Mouse (Mus musculus) MEL (cell line): ENCODE data around the gene Ltbp3. TPM values are rescaled to one million over a fixed set of nuclear protein-coding genes. Genes with fewer than 3 reads are reported as not detected.

Experiments used
- DNase-seq: peaks from one replicate; pipeline ENCODE4 v3.0.0; 2011; ENCODE audit warnings: low read depth, low spot score
- H3K27ac ChIP-seq: 2 replicates; pipeline ENCODE4 v1.5.1; 2012; ENCODE audit warnings: low read depth, mild to moderate bottlenecking, control low read depth, low read length, moderate library complexity; ENCODE audit not compliant: control insufficient read depth
- H3K27me3 ChIP-seq, 2 experiments: fragments of 150-350 bp in 1 of 2; sonication (generic) in 1 of 2; 2 replicates each; pipeline ENCODE4 v1.6.1; 2012; ENCODE audit warnings: low read length in 2 of 2, mild to moderate bottlenecking in 2 of 2, improper control_type of control experiment in 1 of 2, moderate library complexity in 1 of 2; ENCODE audit not compliant: insufficient read depth in 2 of 2, control insufficient read depth in 1 of 2
- H3K36me3 ChIP-seq, 2 experiments: 2 replicates each; pipeline ENCODE4 v1.6.1; 2012 to 2014; ENCODE audit warnings: low read length in 2 of 2, improper control_type of control experiment in 1 of 2, inconsistent platforms in 1 of 2, mild to moderate bottlenecking in 1 of 2; ENCODE audit not compliant: insufficient read depth in 2 of 2, control insufficient read depth in 1 of 2
- H3K4me1 ChIP-seq, 2 experiments: fragments of 150-350 bp in 1 of 2; sonication (generic) in 1 of 2; 2 replicates each; pipeline ENCODE4 v1.6.1; 2012; ENCODE audit warnings: low read length in 2 of 2, improper control_type of control experiment in 1 of 2, mild to moderate bottlenecking in 1 of 2; ENCODE audit not compliant: insufficient read depth in 2 of 2, control insufficient read depth in 1 of 2
- H3K4me3 ChIP-seq, 2 experiments: fragments of 150-350 bp in 1 of 2; sonication (generic) in 1 of 2; 2 replicates each; pipeline ENCODE4 v1.5.1; 2012; ENCODE audit warnings: low read depth in 2 of 2, low read length in 2 of 2, mild to moderate bottlenecking in 2 of 2, moderate library complexity in 2 of 2, control low read depth in 1 of 2, improper control_type of control experiment in 1 of 2; ENCODE audit not compliant: control insufficient read depth in 1 of 2, insufficient read depth in 1 of 2
- H3K79me2 ChIP-seq: 2 replicates; pipeline ENCODE4 v1.6.1; 2012; ENCODE audit warnings: mild to moderate bottlenecking, low read length, moderate library complexity; ENCODE audit not compliant: control insufficient read depth, poor library complexity, insufficient read depth
- H3K9ac ChIP-seq: 2 replicates; pipeline ENCODE4 v1.6.1; 2012; ENCODE audit warnings: low read depth, mild to moderate bottlenecking, control low read depth, low read length, moderate library complexity; ENCODE audit not compliant: control insufficient read depth, poor library complexity, severe bottlenecking
- H3K9me3 ChIP-seq: fragments of 150-350 bp; sonication (generic); replicated peaks from 2 replicates; pipeline ENCODE4 v1.6.1; 2012; ENCODE audit warnings: mild to moderate bottlenecking, low read length, improper control_type of control experiment, moderate library complexity; ENCODE audit not compliant: insufficient read depth
- BHLHE40 ChIP-seq: IDR thresholded peaks from 2 replicates; pipeline ENCODE4 v1.6.1; 2012; ENCODE audit warnings: low read depth, mild to moderate bottlenecking, inconsistent platforms, low read length, improper control_type of control experiment, borderline replicate concordance
- CHD1 ChIP-seq: IDR thresholded peaks from 2 replicates; pipeline ENCODE4 v1.6.1; 2012; ENCODE audit warnings: low read depth, mild to moderate bottlenecking, inconsistent platforms, low read length, improper control_type of control experiment
- ELF1 ChIP-seq: IDR thresholded peaks from 2 replicates; pipeline ENCODE4 v1.6.1; 2014; ENCODE audit warnings: low read depth, mild to moderate bottlenecking, inconsistent platforms, low read length, improper control_type of control experiment, moderate library complexity
- EP300 ChIP-seq, 2 experiments: IDR thresholded peaks; 2 replicates each; pipeline ENCODE4 v1.6.1; 2011; ENCODE audit warnings: improper control_type of control experiment in 2 of 2, low read length in 2 of 2, low read depth in 1 of 2, mild to moderate bottlenecking in 1 of 2
- ETS1 ChIP-seq: IDR thresholded peaks from 2 replicates; pipeline ENCODE4 v1.6.1; 2012; ENCODE audit warnings: low read depth, mild to moderate bottlenecking, inconsistent platforms, low read length, improper control_type of control experiment, moderate library complexity
- GABPA ChIP-seq: IDR thresholded peaks from 2 replicates; pipeline ENCODE4 v1.6.1; 2012; ENCODE audit warnings: low read depth, mild to moderate bottlenecking, inconsistent platforms, low read length, improper control_type of control experiment, moderate library complexity
- GATA1 ChIP-seq: IDR thresholded peaks from 2 replicates; pipeline ENCODE4 v1.6.1; 2011; ENCODE audit warnings: low read depth, low read length, improper control_type of control experiment
- HCFC1 ChIP-seq: IDR thresholded peaks from 2 replicates; pipeline ENCODE4 v1.6.1; 2012; ENCODE audit warnings: low read depth, mild to moderate bottlenecking, inconsistent platforms, low read length, improper control_type of control experiment, moderate library complexity
- JUND ChIP-seq: IDR thresholded peaks from 2 replicates; pipeline ENCODE4 v1.6.1; 2011; ENCODE audit warnings: low read depth, mild to moderate bottlenecking, improper control_type of control experiment, low read length
- KAT2A ChIP-seq: conservative IDR thresholded peaks from 2 replicates; pipeline ENCODE4 v1.6.1; 2012; ENCODE audit warnings: low read depth, low read length, improper control_type of control experiment, inconsistent platforms
- MAFK ChIP-seq: IDR thresholded peaks from 2 replicates; pipeline ENCODE4 v1.6.1; 2011; ENCODE audit warnings: low read depth, mild to moderate bottlenecking, low read length, improper control_type of control experiment, borderline replicate concordance
- MAX ChIP-seq: IDR thresholded peaks from 2 replicates; pipeline ENCODE4 v1.6.1; 2011; ENCODE audit warnings: low read length, improper control_type of control experiment
- MAZ ChIP-seq: IDR thresholded peaks from 2 replicates; pipeline ENCODE4 v1.6.1; 2012; ENCODE audit warnings: low read depth, mild to moderate bottlenecking, inconsistent platforms, low read length, improper control_type of control experiment
- MEF2A ChIP-seq: IDR thresholded peaks from 2 replicates; pipeline ENCODE4 v1.6.1; 2014; ENCODE audit warnings: low read depth, mild to moderate bottlenecking, inconsistent platforms, low read length, improper control_type of control experiment; ENCODE audit not compliant: poor library complexity, insufficient replicate concordance, severe bottlenecking; ENCODE audit errors: extremely low read depth
- MXI1 ChIP-seq: IDR thresholded peaks from 2 replicates; pipeline ENCODE4 v1.6.1; 2011; ENCODE audit warnings: mild to moderate bottlenecking, low read depth, low read length, improper control_type of control experiment
- MYB ChIP-seq: IDR thresholded peaks from 2 replicates; pipeline ENCODE4 v1.6.1; 2011; ENCODE audit warnings: mild to moderate bottlenecking, low read depth, low read length, improper control_type of control experiment
- MYC ChIP-seq: IDR thresholded peaks from 2 replicates; pipeline ENCODE4 v1.6.1; 2011; ENCODE audit warnings: low read depth, mild to moderate bottlenecking, low read length, improper control_type of control experiment, moderate library complexity
- NRF1 ChIP-seq: IDR thresholded peaks from 2 replicates; pipeline ENCODE4 v1.6.1; 2014; ENCODE audit warnings: low read depth, mild to moderate bottlenecking, inconsistent platforms, low read length, improper control_type of control experiment, moderate library complexity; ENCODE audit not compliant: poor library complexity, insufficient read depth, severe bottlenecking
- POLR2A ChIP-seq, 2 experiments: IDR thresholded peaks; 2 replicates each; pipeline ENCODE4 v1.6.1; 2011 to 2012; ENCODE audit warnings: low read length in 2 of 2, mild to moderate bottlenecking in 2 of 2, control low read depth in 1 of 2, improper control_type of control experiment in 1 of 2, low read depth in 1 of 2, moderate library complexity in 1 of 2; ENCODE audit not compliant: control insufficient read depth in 1 of 2, insufficient read depth in 1 of 2, poor library complexity in 1 of 2
- RAD21 ChIP-seq: IDR thresholded peaks from 2 replicates; pipeline ENCODE4 v1.6.1; 2011; ENCODE audit warnings: mild to moderate bottlenecking, low read depth, low read length, improper control_type of control experiment
- RCOR1 ChIP-seq: IDR thresholded peaks from 2 replicates; pipeline ENCODE4 v1.6.1; 2012; ENCODE audit warnings: low read depth, mild to moderate bottlenecking, inconsistent platforms, low read length, improper control_type of control experiment
- SIN3A ChIP-seq: IDR thresholded peaks from 2 replicates; pipeline ENCODE4 v1.6.1; 2012; ENCODE audit warnings: low read length, improper control_type of control experiment, inconsistent platforms
- SMC3 ChIP-seq: IDR thresholded peaks from 2 replicates; pipeline ENCODE4 v1.6.1; 2011; ENCODE audit warnings: low read depth, low read length, improper control_type of control experiment
- TBP ChIP-seq: IDR thresholded peaks from 2 replicates; pipeline ENCODE4 v1.8.0; 2011; ENCODE audit warnings: low read depth, low read length, improper control_type of control experiment
- TCF12 ChIP-seq: IDR thresholded peaks from 2 replicates; pipeline ENCODE4 v1.6.1; 2014; ENCODE audit warnings: low read depth, mild to moderate bottlenecking, inconsistent platforms, low read length, improper control_type of control experiment, moderate library complexity
- USF2 ChIP-seq, 2 experiments: IDR thresholded peaks; 2 replicates each; pipeline ENCODE4 v1.6.1; 2011 to 2012; ENCODE audit warnings: improper control_type of control experiment in 2 of 2, low read length in 2 of 2, borderline replicate concordance in 1 of 2, inconsistent platforms in 1 of 2, low read depth in 1 of 2, mild to moderate bottlenecking in 1 of 2; ENCODE audit not compliant: insufficient read depth in 1 of 2
- ZKSCAN1 ChIP-seq: IDR thresholded peaks from 2 replicates; pipeline ENCODE4 v1.6.1; 2012; ENCODE audit warnings: low read depth, mild to moderate bottlenecking, inconsistent platforms, low read length, improper control_type of control experiment, moderate library complexity
- polyA plus RNA-seq, 2 experiments: library from polyadenylated mRNA; stranded (reverse) in 1 of 2; unstranded in 1 of 2; fragments of >175 nt in 1 of 2; fragments of >200 nt in 1 of 2; gene quantifications; 2 replicates each; pipeline versions ENCODE4 v1.2.1 to v1.2.4; 2012; ENCODE audit warnings: low replicate concordance in 2 of 2, low read depth in 1 of 2; ENCODE audit not compliant: insufficient read length in 2 of 2, insufficient read depth in 1 of 2, missing spikeins in 1 of 2
- total RNA-seq: library from RNA; depleted of rRNA; stranded (reverse); fragments of 300-350 nt; gene quantifications from 2 replicates; pipeline ENCODE4 v1.2.3, GENCODE M21; 2012

The Ltbp3 gene
- total and polyA plus RNA-seq, 3 experiments, result 0.39 TPM; not detected in 2

DNA sequence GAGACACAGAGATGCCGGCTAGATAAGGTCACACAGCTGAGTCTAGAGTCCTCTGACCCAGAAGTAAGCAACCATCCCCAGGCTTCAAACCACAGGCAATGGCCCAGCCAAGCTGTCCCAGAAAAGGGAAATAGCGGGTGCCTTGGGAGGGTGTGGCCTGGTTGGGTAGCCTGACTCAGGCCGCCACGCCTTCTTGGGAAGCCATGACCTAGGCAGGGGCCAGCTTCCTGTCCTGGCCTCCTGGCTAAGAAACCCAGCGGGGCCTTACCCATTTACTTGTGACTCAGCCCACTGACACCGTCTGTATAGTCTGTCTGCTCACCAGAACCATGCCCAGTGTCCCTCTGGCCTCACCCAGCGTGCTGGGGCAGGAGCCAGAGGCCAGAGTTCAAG is 16.2 kb upstream of the Ltbp3 start:
- peak overlapping the region; percentile 70 to 93 for H3K4me3 ChIP-seq
- H3K27ac ChIP-seq, result peak overlapping the region; percentile 95
- no peaks in the 10 kb centered on the region for H3K27me3 ChIP-seq
- H3K4me1 ChIP-seq, result peaks cover 3 to 38% of the 10 kb centered on the region in 2 experiments; a peak in 3 of 4 replicates
- peaks cover 43% of the 10 kb centered on the region for H3K79me2 ChIP-seq
- DNase-seq, result peak; percentile 89
- TF ChIP-seq SIN3A, result peak; percentile 83
- peak; percentile 92 for TF ChIP-seq ETS1
- 0 out of 2 replicates have a peak, but pooled peaks have one; percentile 38 for TF ChIP-seq TBP
- TF ChIP-seq GATA1, result peak; percentile 77
- TF ChIP-seq MXI1, result peak; percentile 64
- TF ChIP-seq MEF2A, result no peak
- TF ChIP-seq RAD21, result no peak
- no peak for TF ChIP-seq MAFK
- TF ChIP-seq TCF12, result 0 out of 2 replicates have a peak, but pooled peaks have one; percentile 31
- TF ChIP-seq MYC, result peak; percentile 51; the same call in 1 of the 2 replicates
- peak; percentile 49 to 54; a peak in 3 of 4 replicates for TF ChIP-seq EP300 (IDR thresholded peaks at IDR 0.05; ENCODE audit: low read depth in 1 of 2, low read length in 2 of 2)
- 0 out of 2 replicates have a peak, but pooled peaks have one; percentile 5 for TF ChIP-seq HCFC1
- TF ChIP-seq ELF1, result peak; percentile 58
- TF ChIP-seq RCOR1, result 0 out of 2 replicates have a peak, but pooled peaks have one; percentile 40
- TF ChIP-seq MAX, result peak; percentile 54
- TF ChIP-seq MAZ, result peak; percentile 60; the same call in 1 of the 2 replicates
- no peak for TF ChIP-seq JUND
- TF ChIP-seq POLR2A (IDR thresholded peaks at IDR 0.05; ENCODE audit: control insufficient read depth in 1 of 2, insufficient read depth in 1 of 2, low read depth in 1 of 2, low read length in 2 of 2, poor library complexity in 1 of 2), result peak in 1 of 2 experiments; percentile 44; a peak in 1 of 4 replicates
- 0 out of 2 replicates have a peak, but pooled peaks have one; percentile 74 for TF ChIP-seq CHD1
- peak overlapping the region; percentile 93 for H3K9ac ChIP-seq
- peaks cover 6 to 31% of the 10 kb centered on the region in 2 experiments for H3K36me3 ChIP-seq
- no peaks in the 10 kb centered on the region for H3K9me3 ChIP-seq

DNA sequence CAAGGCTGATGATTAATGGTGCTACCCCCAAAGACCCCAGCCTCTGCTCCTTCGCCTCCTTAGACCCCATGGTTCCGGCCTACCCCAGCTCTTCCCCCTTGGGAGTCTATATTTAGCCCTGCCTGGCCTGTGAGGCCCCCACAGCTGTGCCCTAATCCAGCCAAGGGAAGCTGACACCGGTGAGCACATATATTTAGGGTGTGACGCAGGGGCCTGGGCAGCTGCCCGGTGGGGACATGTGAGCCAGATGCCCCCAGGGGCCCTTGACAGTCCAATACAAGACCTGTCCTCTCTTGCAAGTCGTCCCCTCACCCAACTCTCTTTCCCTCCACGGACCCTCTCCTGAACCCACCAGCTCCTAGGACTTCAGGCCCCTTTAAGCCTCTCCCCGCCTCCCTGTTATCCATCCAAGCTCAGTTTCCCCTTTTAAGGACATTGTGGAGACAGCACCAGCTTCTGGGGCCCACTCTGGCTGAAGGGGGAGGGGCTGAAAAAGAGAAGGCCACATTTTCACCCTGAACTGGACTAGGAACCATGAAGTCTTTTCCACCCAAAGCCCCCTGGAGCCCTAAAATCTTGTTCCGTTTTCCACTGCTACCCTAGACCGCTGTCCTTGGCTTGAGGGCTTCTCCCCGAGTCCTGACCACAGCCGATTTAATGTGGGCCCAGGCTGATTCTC is 15.5 kb upstream of the Ltbp3 start:
- Histone ChIP-seq H3K4me1 (peaks cover 3 to 43% of the 10 kb centered on the region in 2 experiments; a peak in 3 of 4 replicates), H3K9ac (peak overlapping the region; percentile 93), H3K9me3 (no peaks in the 10 kb centered on the region), H3K27me3 (no peaks in the 10 kb centered on the region), H3K27ac (peak overlapping the region; percentile 95), H3K4me3 (peak overlapping the region; percentile 70 to 93), H3K36me3 (peaks cover 5 to 31% of the 10 kb centered on the region in 2 experiments), H3K79me2 (peaks cover 43% of the 10 kb centered on the region)
- DNase-seq, result peak; percentile 80
- TF ChIP-seq ELF1 (0 out of 2 replicates have a peak, but pooled peaks have one; percentile 16), MAX (peak; percentile 76), NRF1 (no peak), SMC3 (no peak), GABPA (no peak), KAT2A (0 out of 2 replicates have a peak, but pooled peaks have one; percentile 17), ZKSCAN1 (0 out of 2 replicates have a peak, but pooled peaks have one; percentile 23), BHLHE40 (0 out of 2 replicates have a peak, but pooled peaks have one; percentile 18), TBP (0 out of 2 replicates have a peak, but pooled peaks have one; percentile 22), MXI1 (peak; percentile 65), MYB (no peak), USF2 (IDR thresholded peaks at IDR 0.05; ENCODE audit: borderline replicate concordance in 1 of 2, insufficient read depth in 1 of 2, low read depth in 1 of 2, low read length in 2 of 2) (no peak), SIN3A (peak; percentile 88), POLR2A (IDR thresholded peaks at IDR 0.05; ENCODE audit: control insufficient read depth in 1 of 2, insufficient read depth in 1 of 2, low read depth in 1 of 2, low read length in 2 of 2, poor library complexity in 1 of 2) (0 out of 4 replicates have a peak, but pooled peaks of 1 of the 2 experiments have one; percentile 35), ETS1 (no peak; the same call in 1 of the 2 replicates), TCF12 (0 out of 2 replicates have a peak, but pooled peaks have one; percentile 23)
